Mouse (Mus musculus): ENCODE results near the gene Cyp2d40. TPM values are rescaled to one million over a fixed set of nuclear protein-coding genes. Genes with fewer than 3 reads are reported as not detected.

The Cyp2d40 gene
- total RNA-seq, 2 experiments from 2014 or later: not detected

Other genes starting within 250 kb of the Cyp2d40 start
- not detected in 2 replicates for gene Cyp2d12, start 209.1 kb downstream of the Cyp2d40 start, total RNA-seq (2015)
- not detected in 2 replicates for gene Cyp2d12, start 209.1 kb downstream of the Cyp2d40 start, total RNA-seq (2017)
- gene Cyp2d34, start 143.2 kb downstream of the Cyp2d40 start, total RNA-seq (2015): not detected in 2 replicates
- gene Cyp2d34, start 143.2 kb downstream of the Cyp2d40 start, total RNA-seq (2017): not detected in 2 replicates
- not detected in 2 replicates for gene Cyp2d26, start 30.1 kb upstream of the Cyp2d40 start, total RNA-seq (2015)
- gene Cyp2d26, start 30.1 kb upstream of the Cyp2d40 start, total RNA-seq (2017): not detected in 2 replicates
- gene Tcf20, start 223.7 kb upstream of the Cyp2d40 start, total RNA-seq (2015): 45.1 and 48.5 TPM in 2 replicates
- gene Tcf20, start 223.7 kb upstream of the Cyp2d40 start, total RNA-seq (2017): 76.8 and 83.1 TPM in 2 replicates

Measured in megakaryocyte progenitor cell, adult 5-6 weeks (primary cell).